Mouse (Mus musculus): Measurements from ENCODE around the gene Macrod2.

DNA sequence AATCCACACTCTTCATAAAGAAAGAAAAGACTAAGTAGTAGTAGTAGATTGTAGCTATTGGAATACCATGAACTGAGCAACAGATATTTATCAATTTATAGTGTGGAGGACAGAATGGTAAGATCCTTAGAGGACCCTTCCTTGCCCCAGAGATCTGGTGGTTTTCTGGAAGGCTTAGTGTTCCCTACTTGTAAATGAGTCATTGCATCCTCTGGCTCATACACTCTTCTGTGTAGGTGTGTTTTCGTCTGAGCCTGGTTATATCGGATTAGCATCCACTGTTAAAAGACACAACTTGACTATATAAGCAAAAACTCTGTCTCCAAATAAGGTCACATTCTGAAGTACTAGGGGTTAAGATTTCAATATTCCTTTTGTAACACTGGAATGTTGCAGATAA, 905.9 kb downstream of the Macrod2 start:
- TF ChIP-seq CTCF (IDR thresholded peaks at IDR 0.05; ENCODE audit: low read depth), result no peak
- no peak for TF ChIP-seq EP300 (IDR thresholded peaks at IDR 0.05; ENCODE audit: low read depth)
